Mouse (Mus musculus): Measurements from ENCODE around the gene Ddx47. TPM values are rescaled to one million over a fixed set of nuclear protein-coding genes. Genes with fewer than 3 reads are reported as not detected.

The Ddx47 gene
- polyA plus RNA-seq, 1 experiment from 2014 or later = 74.2 TPM

DNA sequence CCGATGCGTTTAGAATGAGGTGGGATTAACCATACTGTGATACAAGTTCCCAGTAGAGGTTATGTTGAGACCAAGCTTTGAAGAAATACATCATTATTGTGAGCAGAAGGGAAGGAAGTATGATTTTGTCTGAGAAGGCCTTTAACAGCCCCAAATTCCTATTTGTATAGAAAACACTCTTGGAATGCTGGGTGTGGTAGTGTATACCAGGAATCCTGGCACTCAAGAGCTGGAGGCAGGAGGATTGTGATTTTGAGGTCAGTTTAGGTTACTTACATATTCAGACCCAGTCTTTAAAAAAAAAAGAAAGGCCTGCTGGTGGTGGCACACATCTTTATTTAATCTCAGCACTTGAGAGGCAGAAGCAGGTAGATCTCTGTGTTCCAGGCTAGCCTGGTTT, 58.9 kb downstream of the Ddx47 start:
- H3K27me3 ChIP-seq (replicated peaks; ENCODE audit: control insufficient read depth, insufficient read depth, low read length) = peaks cover 7% of the 10 kb centered on the region
- peaks cover 3% of the 10 kb centered on the region for H3K4me1 ChIP-seq (ENCODE audit: control insufficient read depth, insufficient read depth, low read depth, low read length)
- no peak for ATAC-seq
- no peaks in the 10 kb centered on the region for H3K36me3 ChIP-seq (ENCODE audit: control insufficient read depth, insufficient read depth, low read length)
- H3K4me3 ChIP-seq (ENCODE audit: low read length) = no peak overlapping the region
- no peak overlapping the region for H3K4me2 ChIP-seq (ENCODE audit: low read length)
- no peaks in the 10 kb centered on the region for H3K9me3 ChIP-seq (ENCODE audit: control insufficient read depth, low read length)
- 81% methylated on average over 2 of the region's 2 CpGs for WGBS
- H3K27ac ChIP-seq (ENCODE audit: low read depth, low read length) = no peak overlapping the region
- H3K9ac ChIP-seq (ENCODE audit: low read depth, low read length) = no peak overlapping the region

Other genes starting within 250 kb of the Ddx47 start
- 4.7 and 5.1 TPM in 2 replicates for gene Dusp16, start 219.0 kb upstream of the Ddx47 start, polyA plus RNA-seq (2015; fragmentation: Nextera tagmentation; extraction: Ambion mirVana)
- gene Crebl2, start 181.5 kb upstream of the Ddx47 start, polyA plus RNA-seq (2015; fragmentation: Nextera tagmentation; extraction: Ambion mirVana) = 3.0 and 3.9 TPM in 2 replicates
- gene Gpr19, start 113.0 kb upstream of the Ddx47 start, polyA plus RNA-seq (2015; fragmentation: Nextera tagmentation; extraction: Ambion mirVana) = 36.1 and 41.3 TPM in 2 replicates
- 12.6 and 15.1 TPM in 2 replicates for gene Cdkn1b, start 91.2 kb upstream of the Ddx47 start, polyA plus RNA-seq (2015; fragmentation: Nextera tagmentation; extraction: Ambion mirVana)
- gene Apold1, start 29.9 kb upstream of the Ddx47 start, polyA plus RNA-seq (2015; fragmentation: Nextera tagmentation; extraction: Ambion mirVana) = 4.4 and 5.7 TPM in 2 replicates
- gene Gprc5a, start 54.0 kb downstream of the Ddx47 start, polyA plus RNA-seq (2015; fragmentation: Nextera tagmentation; extraction: Ambion mirVana) = 0.24 and 0.28 TPM in 2 replicates
- not detected in 2 replicates for gene Gprc5d, start 106.7 kb downstream of the Ddx47 start, polyA plus RNA-seq (2015; fragmentation: Nextera tagmentation; extraction: Ambion mirVana)
- 110 and 120 TPM in 2 replicates for gene Fam234b, start 186.4 kb downstream of the Ddx47 start, polyA plus RNA-seq (2015; fragmentation: Nextera tagmentation; extraction: Ambion mirVana)
- 5.9 and 9.4 TPM in 2 replicates for gene Hebp1, start 186.4 kb downstream of the Ddx47 start, polyA plus RNA-seq (2015; fragmentation: Nextera tagmentation; extraction: Ambion mirVana)
- gene Gsg1, start 242.7 kb downstream of the Ddx47 start, polyA plus RNA-seq (2015; fragmentation: Nextera tagmentation; extraction: Ambion mirVana) = 0.13 and 0.17 TPM in 2 replicates

Data from hindbrain, embryonic 16.5 days (tissue).